Mouse (Mus musculus) erythroid progenitor cell, adult 5-6 weeks (primary cell): ENCODE results near the gene Nfyb. TPM values are rescaled to one million over a fixed set of nuclear protein-coding genes. Genes with fewer than 3 reads are reported as not detected.

Experiments used
- ATAC-seq: replicated peaks from 2 replicates; pipeline ENCODE4 v1.8.0; 2016; ENCODE audit warnings: moderate number of reproducible peaks, mild to moderate bottlenecking, moderate TSS enrichment, inconsistent platforms; ENCODE audit not compliant: poor library complexity, low FRiP score, severe bottlenecking
- total RNA-seq, 2 experiments: library from RNA; stranded (forward) in 1 of 2; stranded (reverse) in 1 of 2; fragments of 150-400 nt in 1 of 2; fragments of 186-747, 209-891 nt in 1 of 2; gene quantifications; 2 replicates each; pipeline versions ENCODE4 v1.2.3 to v1.2.4; 2015 to 2017; ENCODE audit warnings: low replicate concordance in 2 of 2

Gene Nfyb
- total RNA-seq, 2 experiments from 2014 or later, result 65.0 to 81.4 TPM

- ATAC-seq, result no peak
Measured at GRCm38 (mm10) chr10:82780816-82781215, 16.9 kb upstream of the Nfyb start.

GRCm38 (mm10) chr10:82780322-82780721, 16.4 kb upstream of the Nfyb start:
- ATAC-seq, result peak; percentile 59; the same call in 1 of the 2 replicates

GRCm38 (mm10) chr10:82779831-82780230, 15.9 kb upstream of the Nfyb start:
- ATAC-seq, result no peak

GRCm38 (mm10) chr10:82778791-82779549, 15.0 kb upstream of the Nfyb start:
- ATAC-seq, result no peak

GRCm38 (mm10) chr10:82777886-82778285, 13.9 kb upstream of the Nfyb start:
- no peak for ATAC-seq

GRCm38 (mm10) chr10:82777075-82777474, 13.1 kb upstream of the Nfyb start:
- peak; percentile 58; the same call in 1 of the 2 replicates for ATAC-seq

GRCm38 (mm10) chr10:82774841-82775240, 10.9 kb upstream of the Nfyb start:
- ATAC-seq, result no peak

GRCm38 (mm10) chr10:82771595-82772170, 7.7 kb upstream of the Nfyb start:
- ATAC-seq, result no peak

- ATAC-seq, result no peak
Measured at GRCm38 (mm10) chr10:82770713-82771112, 6.8 kb upstream of the Nfyb start.

GRCm38 (mm10) chr10:82768901-82769300, 5.0 kb upstream of the Nfyb start:
- no peak for ATAC-seq

GRCm38 (mm10) chr10:82762756-82763681, 925 bp downstream of the Nfyb start:
- no peak for ATAC-seq

- no peak for ATAC-seq
Measured at GRCm38 (mm10) chr10:82761037-82761811, 2.7 kb downstream of the Nfyb start.

- no peak for ATAC-seq
Measured at GRCm38 (mm10) chr10:82759706-82760105, 4.2 kb downstream of the Nfyb start.

- ATAC-seq, result no peak
Measured at GRCm38 (mm10) chr10:82758878-82759277, 5.1 kb downstream of the Nfyb start.

GRCm38 (mm10) chr10:82758368-82758767, 5.6 kb downstream of the Nfyb start:
- ATAC-seq, result no peak

GRCm38 (mm10) chr10:82757341-82757740, 6.6 kb downstream of the Nfyb start:
- ATAC-seq, result no peak

- no peak for ATAC-seq
Measured at GRCm38 (mm10) chr10:82756466-82756865, 7.5 kb downstream of the Nfyb start.

GRCm38 (mm10) chr10:82755213-82755890, 8.6 kb downstream of the Nfyb start:
- no peak for ATAC-seq

GRCm38 (mm10) chr10:82754642-82755041, 9.3 kb downstream of the Nfyb start:
- ATAC-seq, result no peak
